Mouse (Mus musculus): ENCODE measurements around the gene Cnpy1. TPM values are rescaled to one million over a fixed set of nuclear protein-coding genes. Genes with fewer than 3 reads are reported as not detected.

Cnpy1 gene
- total RNA-seq, 2 experiments from 2014 or later, result not detected

GRCm38 (mm10) chr5:28239829-28240228 is 5.8 kb downstream of the Cnpy1 start:
- no peak for DNase-seq (ENCODE audit: low spot score in 2 of 2)

DNA sequence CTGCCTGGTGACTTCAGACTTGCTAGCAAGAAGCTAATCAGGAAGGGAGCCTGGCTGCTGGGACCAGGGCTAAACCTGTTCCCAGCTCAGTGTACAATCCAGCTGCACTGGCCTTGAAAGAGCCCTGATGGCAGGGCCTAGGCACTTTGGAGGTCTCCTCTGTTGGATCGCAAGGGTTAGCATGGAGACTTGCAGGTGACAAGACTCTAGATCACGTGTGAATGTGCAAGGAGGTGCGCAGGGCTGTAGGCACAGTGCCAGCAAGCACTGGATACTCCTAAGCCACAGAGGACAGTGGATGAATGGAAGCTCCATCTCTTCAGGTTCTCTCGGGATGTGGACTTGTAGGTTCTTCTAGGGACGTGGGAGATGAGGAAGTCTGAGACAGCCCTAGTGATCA is 6.7 kb downstream of the Cnpy1 start:
- no peak for DNase-seq (ENCODE audit: low spot score in 2 of 2)

GRCm38 (mm10) chr5:28238152-28238551 is 7.5 kb downstream of the Cnpy1 start:
- DNase-seq (ENCODE audit: low spot score in 2 of 2), result no peak

DNA sequence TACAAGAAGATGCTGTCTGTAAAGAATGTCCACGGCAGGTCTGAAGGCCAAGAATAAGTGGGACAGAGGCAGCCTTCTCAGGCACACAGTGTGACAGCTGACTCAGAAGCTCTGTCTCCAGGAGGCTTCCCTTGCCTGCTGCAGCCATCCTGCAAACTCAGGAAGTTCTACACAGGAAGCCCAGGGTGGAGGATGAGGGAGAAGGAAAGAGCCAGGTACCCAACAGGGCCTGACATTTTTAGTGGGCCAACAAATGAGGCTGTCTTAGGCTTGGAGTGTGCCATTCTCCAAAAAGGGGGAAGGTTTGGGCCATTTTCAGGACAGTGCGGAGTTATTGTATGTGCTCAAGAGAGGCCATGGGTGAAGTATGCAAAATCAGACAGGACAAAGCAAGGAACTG is 7.9 kb downstream of the Cnpy1 start:
- DNase-seq (ENCODE audit: low spot score in 2 of 2), result no peak

GRCm38 (mm10) chr5:28237055-28237454 is 8.6 kb downstream of the Cnpy1 start:
- no peak for DNase-seq (ENCODE audit: low spot score in 2 of 2)

- DNase-seq (ENCODE audit: low spot score in 2 of 2), result no peak
These were observed 9.5 kb downstream of the Cnpy1 start for GRCm38 (mm10) chr5:28236098-28236497.

DNA sequence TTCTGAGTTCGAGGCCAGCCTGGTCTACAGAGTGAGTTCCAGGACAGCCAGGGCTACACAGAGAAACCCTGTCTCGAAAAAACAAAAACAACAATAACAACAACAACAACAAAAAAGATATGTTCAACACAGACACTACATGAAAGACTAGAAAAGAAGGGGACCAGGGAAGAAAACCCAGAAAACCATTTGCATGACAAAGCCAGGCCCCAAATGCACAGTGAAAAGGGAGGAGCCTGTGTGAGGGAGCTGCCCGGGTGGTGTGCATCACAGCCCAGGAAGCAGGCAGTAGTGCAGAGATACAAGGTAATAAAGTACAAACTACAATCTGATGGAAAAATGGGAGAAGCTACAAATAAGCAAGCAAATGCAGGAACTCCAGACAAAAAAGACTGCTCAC is 13.5 kb downstream of the Cnpy1 start:
- DNase-seq (ENCODE audit: low spot score in 2 of 2), result no peak

- no peak for DNase-seq (ENCODE audit: low spot score in 2 of 2)
These were observed 26.0 kb downstream of the Cnpy1 start for GRCm38 (mm10) chr5:28219596-28219995.

- no peak for DNase-seq (ENCODE audit: low spot score in 2 of 2)
These were observed 32.2 kb downstream of the Cnpy1 start for GRCm38 (mm10) chr5:28213441-28213840.

GRCm38 (mm10) chr5:28211651-28212310 is 33.8 kb downstream of the Cnpy1 start:
- no peak for DNase-seq (ENCODE audit: low spot score in 2 of 2)

DNA sequence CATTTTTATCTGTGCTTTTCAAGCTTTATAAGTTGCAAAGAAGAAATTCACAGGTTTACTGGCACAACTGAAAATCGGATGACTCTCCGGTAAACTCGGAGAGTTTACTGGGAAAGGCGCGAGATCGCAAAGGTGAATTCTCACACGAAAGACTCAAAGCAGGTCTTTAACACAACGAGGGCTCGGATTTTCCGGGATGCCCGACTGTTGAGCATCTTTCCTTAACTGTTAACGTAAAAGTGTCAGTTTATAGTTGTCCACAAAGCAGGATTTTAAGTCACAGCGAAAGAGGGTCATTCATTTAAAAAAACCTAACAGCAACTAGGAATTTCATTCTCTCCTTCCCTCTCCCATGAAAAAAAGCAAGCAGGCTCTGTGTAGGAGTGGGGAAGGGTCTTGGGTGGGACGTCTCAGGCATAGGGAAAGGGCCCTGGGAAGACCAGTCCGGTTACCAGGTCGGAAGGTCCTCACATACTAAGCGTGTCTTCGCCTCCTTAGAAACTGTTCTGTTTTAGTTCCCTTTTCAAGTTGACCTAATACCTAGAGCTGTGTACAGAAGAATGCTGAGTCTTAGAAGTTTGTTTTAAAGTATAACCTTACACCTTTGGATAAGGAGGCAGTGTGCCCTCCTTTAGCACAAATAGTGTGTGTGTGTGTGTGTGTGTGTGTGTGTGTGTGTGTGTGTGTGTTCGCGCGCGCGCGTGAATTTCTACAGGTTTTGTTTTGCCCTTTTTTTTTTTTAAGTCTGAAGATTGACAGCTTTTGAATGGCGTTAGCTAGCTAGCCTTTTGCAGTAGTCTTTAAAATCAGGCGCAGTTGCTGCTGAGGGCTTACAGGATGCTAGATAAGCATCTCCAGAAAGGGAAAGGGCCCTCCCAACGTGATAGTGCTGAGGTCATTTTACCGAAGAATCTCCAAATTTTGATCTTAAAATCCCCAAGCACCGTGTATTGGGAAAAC is 34.7 kb downstream of the Cnpy1 start:
- DNase-seq (ENCODE audit: low spot score in 2 of 2), result no peak

- DNase-seq (ENCODE audit: low spot score in 2 of 2), result no peak
These were observed 35.8 kb downstream of the Cnpy1 start for GRCm38 (mm10) chr5:28209549-28210431.

GRCm38 (mm10) chr5:28208726-28209520 is 36.7 kb downstream of the Cnpy1 start:
- no peak for DNase-seq (ENCODE audit: low spot score in 2 of 2)

DNA sequence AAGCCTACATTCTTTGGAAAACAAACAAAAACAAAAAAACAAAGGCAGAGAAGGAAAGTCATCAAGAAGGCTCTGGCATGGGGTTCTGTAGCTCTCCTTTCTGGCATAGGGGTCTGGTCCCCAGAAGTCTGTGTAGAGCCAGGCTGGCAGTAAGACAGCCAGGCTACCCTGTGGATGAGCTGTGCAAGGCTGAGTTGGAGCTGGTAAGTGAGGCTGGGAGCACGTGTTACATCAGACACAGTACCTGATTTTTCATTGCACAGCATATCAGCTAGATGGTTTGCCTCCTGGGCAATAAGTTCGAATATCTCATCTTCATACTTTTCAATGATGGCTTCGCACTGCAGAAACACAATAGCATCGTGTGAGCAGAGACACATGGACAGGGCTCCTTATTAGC is 38.6 kb downstream of the Cnpy1 start:
- no peak for DNase-seq (ENCODE audit: low spot score in 2 of 2)

DNA sequence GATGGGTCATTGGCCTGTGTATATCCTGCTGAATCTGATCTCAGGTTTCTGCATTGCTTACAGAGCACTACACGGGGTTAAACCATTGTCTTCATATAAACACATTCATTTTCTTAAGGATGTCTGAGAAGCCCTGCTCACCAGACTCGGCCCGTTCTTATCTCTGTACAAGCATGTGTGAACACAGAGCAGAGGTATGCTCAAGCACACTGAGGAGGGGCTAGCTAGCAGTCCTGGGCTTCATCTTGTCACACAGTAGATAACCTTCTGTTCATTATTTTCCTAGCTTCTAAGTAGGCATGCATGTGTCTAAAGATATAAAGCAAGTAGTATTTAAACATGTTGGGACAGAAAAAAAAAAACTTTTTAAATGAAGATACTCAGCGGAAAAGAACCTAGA is 39.2 kb downstream of the Cnpy1 start:
- no peak for DNase-seq (ENCODE audit: low spot score in 2 of 2)

DNA sequence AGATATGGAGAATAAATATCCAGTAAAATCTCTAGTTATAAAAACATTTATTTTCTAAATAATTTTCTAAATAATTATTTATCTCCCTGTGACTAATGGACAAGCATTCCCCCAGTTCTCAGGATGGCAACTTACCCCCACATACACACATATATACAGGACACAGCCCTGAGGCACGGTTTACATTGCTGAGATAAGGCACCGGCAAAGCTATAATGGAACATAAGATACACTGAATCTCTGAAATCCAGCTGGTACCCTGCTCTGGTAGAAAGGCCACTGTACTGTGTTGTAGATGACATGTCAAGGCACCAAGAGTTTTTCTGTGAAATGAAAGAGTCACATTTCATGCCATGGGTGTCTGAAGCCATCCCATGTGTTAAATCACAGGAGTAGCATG is 40.9 kb downstream of the Cnpy1 start:
- no peak for DNase-seq (ENCODE audit: low spot score in 2 of 2)

- peak in 1 of 2 experiments; percentile 8 for DNase-seq (ENCODE audit: low spot score in 2 of 2)
These were observed 42.5 kb downstream of the Cnpy1 start for GRCm38 (mm10) chr5:28203086-28203485.

- no peak for DNase-seq (ENCODE audit: low spot score in 2 of 2)
These were observed 46.3 kb downstream of the Cnpy1 start for GRCm38 (mm10) chr5:28199089-28199873.

GRCm38 (mm10) chr5:28195473-28195872 is 50.1 kb downstream of the Cnpy1 start:
- no peak for DNase-seq (ENCODE audit: low spot score in 2 of 2)

GRCm38 (mm10) chr5:28192099-28192454 is 53.5 kb downstream of the Cnpy1 start:
- no peak for DNase-seq (ENCODE audit: low spot score in 2 of 2)

Data from gastrocnemius, postnatal 4 days (tissue).